Mouse (Mus musculus) ES-E14 (cell line): ENCODE results near the gene Tarm1. TPM values are rescaled to one million over a fixed set of nuclear protein-coding genes. Genes with fewer than 3 reads are reported as not detected.

Experiments used
- DNase-seq: peaks from one replicate; pipeline ENCODE4 v3.0.0-alpha.2; 2013; ENCODE audit warnings: low read depth, low spot score
- H3K27ac ChIP-seq: 2 replicates; pipeline ENCODE4 v1.5.1; 2012; ENCODE audit warnings: low read depth, mild to moderate bottlenecking, low read length, moderate library complexity, mixed read lengths; ENCODE audit not compliant: poor library complexity, insufficient read depth, severe bottlenecking
- H3K36me3 ChIP-seq: 2 replicates; pipeline ENCODE4 v1.6.1; 2012; ENCODE audit warnings: mild to moderate bottlenecking, low read length, moderate library complexity, mixed read lengths; ENCODE audit not compliant: control insufficient read depth, poor library complexity, insufficient read depth, severe bottlenecking
- H3K4me1 ChIP-seq, 2 experiments: fragments of 150-350 bp in 1 of 2; sonication (generic) in 1 of 2; 2 replicates each; pipeline ENCODE4 v1.6.1; 2012; ENCODE audit warnings: low read length in 2 of 2, mild to moderate bottlenecking in 1 of 2, mixed read lengths in 1 of 2; ENCODE audit not compliant: control insufficient read depth in 2 of 2, insufficient read depth in 2 of 2, poor library complexity in 1 of 2
- H3K4me3 ChIP-seq, 2 experiments: fragments of 150-350 bp in 1 of 2; sonication (generic) in 1 of 2; 2 replicates each; pipeline ENCODE4 v1.5.1; 2012; ENCODE audit warnings: low read length in 2 of 2, low read depth in 1 of 2, mild to moderate bottlenecking in 1 of 2, mixed read lengths in 1 of 2; ENCODE audit not compliant: insufficient read depth in 1 of 2, poor library complexity in 1 of 2, severe bottlenecking in 1 of 2
- H3K9ac ChIP-seq: 2 replicates; pipeline ENCODE4 v1.6.1; 2012; ENCODE audit warnings: low read depth, mild to moderate bottlenecking, low read length, mixed read lengths; ENCODE audit not compliant: poor library complexity, insufficient read depth, severe bottlenecking
- H3K9me3 ChIP-seq: fragments of 150-350 bp; sonication (generic); 2 replicates; pipeline ENCODE4 v1.6.1; 2012; ENCODE audit warnings: low read depth, mild to moderate bottlenecking, low read length; ENCODE audit not compliant: control insufficient read depth, insufficient read depth
- CHD2 ChIP-seq: IDR thresholded peaks from 2 replicates; pipeline ENCODE4 v1.6.1; 2014; ENCODE audit warnings: mild to moderate bottlenecking, low read depth, low read length, inconsistent platforms
- HCFC1 ChIP-seq: IDR thresholded peaks from 2 replicates; pipeline ENCODE4 v1.6.1; 2012; ENCODE audit warnings: low read length, inconsistent platforms, borderline replicate concordance; ENCODE audit not compliant: insufficient read depth
- MAFK ChIP-seq: IDR thresholded peaks from 2 replicates; pipeline ENCODE4 v1.6.1; 2014; ENCODE audit warnings: mild to moderate bottlenecking, low read depth, low read length, inconsistent platforms; ENCODE audit not compliant: insufficient read depth
- ZC3H11A ChIP-seq: IDR thresholded peaks from 2 replicates; pipeline ENCODE4 v1.6.1; 2012; ENCODE audit warnings: low read depth, mild to moderate bottlenecking, inconsistent platforms, low read length, borderline replicate concordance
- ZNF384 ChIP-seq: IDR thresholded peaks from 2 replicates; pipeline ENCODE4 v1.6.1; 2012; ENCODE audit warnings: low read depth, low read length, inconsistent platforms
- in situ Hi-C, 2 experiments: fragments of 600-800 bp; cut with MboI; formaldehyde crosslinking; loops; one replicate each; pipeline ENCODE4 v1.15.1; 2025; ENCODE audit warnings: low sequenced_read_pairs in 2 of 2, inconsistent platforms in 1 of 2; ENCODE audit not compliant: unreplicated experiment in 2 of 2
- total RNA-seq: library from RNA; depleted of rRNA; stranded (reverse); fragments of 300-350 nt; gene quantifications from 2 replicates; pipeline ENCODE4 v1.2.3, GENCODE M21; 2012; rRNA removed

Gene Tarm1
- total RNA-seq, result 0.85 and 1.6 TPM in 2 replicates

- Histone ChIP-seq H3K4me1 (peaks cover 0 to 2% of the 10 kb centered on the region in 2 experiments; a peak in 1 of 4 replicates), H3K36me3 (no peaks in the 10 kb centered on the region), H3K9ac (no peak within 1 kb of the TSS), H3K27ac (no peak within 1 kb of the TSS), H3K4me3 (no peak within 1 kb of the TSS), H3K9me3 (no peaks in the 10 kb centered on the region)
- no peak for DNase-seq
- in situ Hi-C loops, result no loop called here
- TF ChIP-seq CHD2, result no peak
- no peak for TF ChIP-seq HCFC1
- no peak for TF ChIP-seq ZNF384
- no peak for TF ChIP-seq MAFK
Measured at GRCm38 (mm10) chr7:3502439-3502838, at the start of gene Tarm1. Gene Tarm1, minus strand, starts transcription at chr7:3502624.

GRCm38 (mm10) chr7:3505913-3506312 lies 3.5 kb upstream of the Tarm1 start:
- no peak for TF ChIP-seq ZC3H11A
- Histone ChIP-seq H3K36me3 (peaks cover 3% of the 10 kb centered on the region; the same call in 1 of the 2 replicates), H3K4me1 (no peaks in the 10 kb centered on the region), H3K9me3 (no peaks in the 10 kb centered on the region), H3K4me3 (no peak overlapping the region), H3K9ac (no peak overlapping the region), H3K27ac (no peak overlapping the region)
- DNase-seq, result no peak
- in situ Hi-C loops, result no loop called here

- TF ChIP-seq ZNF384 (no peak), ZC3H11A (no peak), HCFC1 (no peak), MAFK (no peak), CHD2 (no peak)
- H3K4me3 ChIP-seq, result no peak overlapping the region
- H3K9ac ChIP-seq, result no peak overlapping the region
- in situ Hi-C loops, result no loop called here
- H3K36me3 ChIP-seq, result no peaks in the 10 kb centered on the region
- H3K4me1 ChIP-seq, result peaks cover 0 to 2% of the 10 kb centered on the region in 2 experiments; a peak in 1 of 4 replicates
- DNase-seq, result no peak
- no peak overlapping the region for H3K27ac ChIP-seq
- no peaks in the 10 kb centered on the region for H3K9me3 ChIP-seq
Measured at GRCm38 (mm10) chr7:3500406-3500805, 2.0 kb downstream of the Tarm1 start.

- Histone ChIP-seq H3K4me1 (no peaks in the 10 kb centered on the region), H3K9me3 (peaks cover 10% of the 10 kb centered on the region), H3K4me3 (no peak overlapping the region), H3K27ac (no peak overlapping the region), H3K36me3 (no peaks in the 10 kb centered on the region), H3K9ac (no peak overlapping the region)
- DNase-seq, result no peak
- TF ChIP-seq MAFK (no peak), ZC3H11A (no peak), HCFC1 (no peak), CHD2 (no peak), ZNF384 (no peak)
- in situ Hi-C loops, result no loop called here
Measured at GRCm38 (mm10) chr7:3481948-3482608, 20.3 kb downstream of the Tarm1 start.

GRCm38 (mm10) chr7:3476728-3477127 lies 25.7 kb downstream of the Tarm1 start:
- Histone ChIP-seq H3K36me3 (no peaks in the 10 kb centered on the region), H3K4me3 (no peak overlapping the region), H3K4me1 (peaks cover 0 to 4% of the 10 kb centered on the region in 2 experiments; a peak in 1 of 4 replicates), H3K27ac (no peak overlapping the region), H3K9me3 (peaks cover 4% of the 10 kb centered on the region), H3K9ac (no peak overlapping the region)
- in situ Hi-C loops, result no loop called here
- no peak for TF ChIP-seq MAFK
- no peak for DNase-seq
